8 mouse cellular contexts compared by ENCODE assay signal in the genomic region with DNA sequence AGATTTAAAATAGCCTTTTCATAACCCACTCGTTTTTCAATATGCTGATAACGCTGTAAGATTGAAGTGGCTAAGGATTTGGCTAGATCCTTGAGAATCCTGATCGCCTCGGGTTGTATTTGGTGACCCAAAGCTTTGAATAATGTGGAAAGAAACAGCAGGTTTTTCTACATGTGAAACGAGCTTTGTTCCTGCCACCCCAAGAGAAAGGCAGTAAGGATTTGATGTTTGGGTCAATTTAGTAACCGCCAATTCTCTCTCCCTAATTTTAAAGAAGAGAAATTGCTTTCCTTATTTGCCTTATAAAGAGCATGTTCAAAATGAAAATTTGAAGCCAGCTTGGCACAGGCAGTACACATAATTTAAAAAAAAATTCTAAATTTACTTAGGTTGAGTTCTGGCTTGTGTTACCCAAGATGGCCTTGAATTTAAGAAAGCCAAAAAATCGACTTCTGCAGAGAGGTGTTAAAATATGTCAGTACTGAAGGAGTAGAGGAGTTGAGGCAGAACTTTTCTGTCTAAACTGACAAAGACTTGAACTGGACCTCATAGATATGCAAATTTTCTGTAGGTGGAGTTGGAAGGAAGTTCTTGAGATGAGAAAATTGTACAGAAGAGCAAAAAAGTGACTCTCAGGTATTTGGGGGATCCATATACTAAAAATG. TPM values are rescaled to one million over a fixed set of nuclear protein-coding genes. Genes with fewer than 3 reads are reported as not detected.
DNase-seq lines count a peak whose midpoint lies in the region; ATAC-seq and TF ChIP-seq lines count a peak whose summit lies in the region.

No protein-coding gene starts in this region.

- no peaks in the 10 kb centered on the region for H3K36me3 ChIP-seq in spleen, adult 2 months (ENCODE audit: control insufficient read depth, insufficient read depth, low read length)
- H3K36me3 ChIP-seq in limb, embryonic 14.5 days (ENCODE audit: control insufficient read depth, insufficient read depth, low read length) = no peaks in the 10 kb centered on the region
- H3K36me3 ChIP-seq in stomach, postnatal 0 days (ENCODE audit: control insufficient read depth, insufficient read depth, low read length) = no peaks in the 10 kb centered on the region

- peak overlapping the region; percentile 80 for H3K9ac ChIP-seq in limb, embryonic 14.5 days (ENCODE audit: low read depth, low read length, severe bottlenecking)
- peak overlapping the region; percentile 74 for H3K9ac ChIP-seq in stomach, postnatal 0 days (ENCODE audit: low read length)

- TF ChIP-seq EP300 in stomach, postnatal 0 days (optimal IDR thresholded peaks at IDR 0.05) = no peak

- no peak for ATAC-seq in limb, embryonic 14.5 days (ENCODE audit: low FRiP score, low read depth)
- no peak for ATAC-seq in stomach, postnatal 0 days (ENCODE audit: low FRiP score, low TSS enrichment)
- ATAC-seq in activated CD4-positive, CD25-positive, alpha-beta regulatory T cell, adult 4 months = no peak

- no peak for TF ChIP-seq CTCF in spleen, adult 2 months (IDR thresholded peaks at IDR 0.05; ENCODE audit: extremely low read depth, insufficient read depth, insufficient read length, insufficient replicate concordance)
- no peak for TF ChIP-seq CTCF in stomach, postnatal 0 days (IDR thresholded peaks at IDR 0.05; ENCODE audit: low read depth)

- H3K27me3 ChIP-seq in spleen, adult 2 months (ENCODE audit: control insufficient read depth, insufficient read depth, low read length) = no peaks in the 10 kb centered on the region
- no peaks in the 10 kb centered on the region for H3K27me3 ChIP-seq in limb, embryonic 14.5 days (ENCODE audit: control insufficient read depth, insufficient read depth, low read length)
- H3K27me3 ChIP-seq in stomach, postnatal 0 days (ENCODE audit: control insufficient read depth, insufficient read depth, low read length) = no peaks in the 10 kb centered on the region

- DNase-seq in cerebellum, postnatal 10 days = peak; percentile 6 to 13
- DNase-seq in cerebellum, adult 9-11 months = no peak
- no peak for DNase-seq in spleen, adult 2 months (ENCODE audit: low read depth in 1 of 2, low spot score in 2 of 2)
- DNase-seq in spleen, postnatal 36 days (ENCODE audit: low spot score in 2 of 2) = no peak
- no peak for DNase-seq in limb, embryonic 14.5 days (ENCODE audit: low spot score)
- no peak for DNase-seq in stomach, postnatal 0 days (ENCODE audit: low spot score)
- no peak for DNase-seq in right cerebral cortex, postnatal 25 days

- H3K4me2 ChIP-seq in limb, embryonic 14.5 days (replicated peaks; ENCODE audit: low read depth, low read length, severe bottlenecking) = peak overlapping the region; percentile 58
- peak overlapping the region; percentile 73 for H3K4me2 ChIP-seq in stomach, postnatal 0 days (replicated peaks; ENCODE audit: low read depth)

- peak overlapping the region; percentile 82 for H3K4me3 ChIP-seq in spleen, adult 2 months (ENCODE audit: extremely low read depth, insufficient read depth, insufficient read length)
- H3K4me3 ChIP-seq in limb, embryonic 14.5 days (replicated peaks; ENCODE audit: low read length) = peak overlapping the region; percentile 96
- H3K4me3 ChIP-seq in stomach, postnatal 0 days (ENCODE audit: low read depth, low read length) = peak overlapping the region; percentile 85

- under 1% methylated on average over 7 of the region's 7 CpGs for WGBS in spleen, adult 2 months
- 5% methylated on average over 7 of the region's 7 CpGs for WGBS in limb, embryonic 14.5 days
- WGBS in stomach, postnatal 0 days = 1% methylated on average over 7 of the region's 7 CpGs

- peak overlapping the region; percentile 85; the same call in 1 of the 2 replicates for H3K27ac ChIP-seq in spleen, adult 2 months (ENCODE audit: insufficient read depth, low read length)
- H3K27ac ChIP-seq in limb, embryonic 14.5 days (replicated peaks; ENCODE audit: low read depth, low read length) = peak overlapping the region; percentile 84
- H3K27ac ChIP-seq in stomach, postnatal 0 days (replicated peaks) = peak overlapping the region; percentile 90

- no peak for TF ChIP-seq POLR2A in spleen, adult 2 months (IDR thresholded peaks at IDR 0.05; ENCODE audit: low read depth, low read length)
- TF ChIP-seq POLR2A in limb, embryonic 14.5 days (IDR thresholded peaks at IDR 0.05; ENCODE audit: borderline replicate concordance, extremely low read depth, insufficient read depth, insufficient read length) = no peak

- H3K4me1 ChIP-seq in spleen, adult 2 months (ENCODE audit: control insufficient read depth, insufficient read depth, insufficient read length) = peaks cover 9% of the 10 kb centered on the region
- peaks cover 22% of the 10 kb centered on the region for H3K4me1 ChIP-seq in limb, embryonic 14.5 days (ENCODE audit: control insufficient read depth, insufficient read depth, low read length)
- H3K4me1 ChIP-seq in stomach, postnatal 0 days (replicated peaks; ENCODE audit: control insufficient read depth, insufficient read depth) = no peaks in the 10 kb centered on the region

- H3K9me3 ChIP-seq in limb, embryonic 14.5 days (ENCODE audit: control insufficient read depth, low read length) = no peaks in the 10 kb centered on the region
- no peaks in the 10 kb centered on the region for H3K9me3 ChIP-seq in stomach, postnatal 0 days (ENCODE audit: control insufficient read depth, low read length)

RNA-seq across cellular contexts. Expression of a gene that starts 1.0 kb away (rescaled TPM):
- polyA plus RNA-seq in spleen, adult 2 months (2012; rRNA removed) = 23.2 and 23.5 TPM in 2 replicates
- 150 and 208 TPM in 2 replicates for polyA plus RNA-seq in limb, embryonic 14.5 days (2012; rRNA removed)
- polyA plus RNA-seq in limb, embryonic 14.5 days (2014; fragmentation: Nextera tagmentation; extraction: Ambion mirVana) = 232 and 244 TPM in 2 replicates
- polyA plus RNA-seq in stomach, postnatal 0 days (2015; fragmentation: Nextera tagmentation; extraction: Ambion mirVana) = 171 and 181 TPM in 2 replicates
- polyA plus RNA-seq in activated CD4-positive, CD25-positive, alpha-beta regulatory T cell, adult 4 months (2017; shearing (Covaris generic)) = 100 to 1,000 TPM; 179 to 210 TPM

RNA-seq across cellular contexts. Expression of a gene that starts 27.8 kb away (rescaled TPM):
- polyA plus RNA-seq in spleen, adult 2 months (2012; rRNA removed) = not detected in 2 replicates
- 0.16 TPM in 1 of 2 replicates, not detected in the other for polyA plus RNA-seq in limb, embryonic 14.5 days (2012; rRNA removed)
- 0.47 TPM in 1 of 2 replicates, not detected in the other for polyA plus RNA-seq in limb, embryonic 14.5 days (2014; fragmentation: Nextera tagmentation; extraction: Ambion mirVana)
- polyA plus RNA-seq in stomach, postnatal 0 days (2015; fragmentation: Nextera tagmentation; extraction: Ambion mirVana) = 0.15 and 0.28 TPM in 2 replicates
- polyA plus RNA-seq in activated CD4-positive, CD25-positive, alpha-beta regulatory T cell, adult 4 months (2017; shearing (Covaris generic)) = not detected

RNA-seq across cellular contexts. Expression of a gene that starts 34.3 kb away (rescaled TPM):
- 15.0 and 19.3 TPM in 2 replicates for polyA plus RNA-seq in spleen, adult 2 months (2012; rRNA removed)
- polyA plus RNA-seq in limb, embryonic 14.5 days (2012; rRNA removed) = 25.2 and 30.9 TPM in 2 replicates
- 13.7 and 15.3 TPM in 2 replicates for polyA plus RNA-seq in limb, embryonic 14.5 days (2014; fragmentation: Nextera tagmentation; extraction: Ambion mirVana)
- 2.4 TPM in 2 replicates for polyA plus RNA-seq in stomach, postnatal 0 days (2015; fragmentation: Nextera tagmentation; extraction: Ambion mirVana)
- polyA plus RNA-seq in activated CD4-positive, CD25-positive, alpha-beta regulatory T cell, adult 4 months (2017; shearing (Covaris generic)) = 1 to 10 TPM; 4.0 to 5.5 TPM

RNA-seq across cellular contexts. Expression of a gene that starts 50.4 kb away (rescaled TPM):
- 33.6 and 43.8 TPM in 2 replicates for polyA plus RNA-seq in spleen, adult 2 months (2012; rRNA removed)
- 769 and 778 TPM in 2 replicates for polyA plus RNA-seq in limb, embryonic 14.5 days (2012; rRNA removed)
- polyA plus RNA-seq in limb, embryonic 14.5 days (2014; fragmentation: Nextera tagmentation; extraction: Ambion mirVana) = 453 and 466 TPM in 2 replicates
- 113 and 115 TPM in 2 replicates for polyA plus RNA-seq in stomach, postnatal 0 days (2015; fragmentation: Nextera tagmentation; extraction: Ambion mirVana)
- polyA plus RNA-seq in activated CD4-positive, CD25-positive, alpha-beta regulatory T cell, adult 4 months (2017; shearing (Covaris generic)) = 100 to 1,000 TPM; 148 to 177 TPM

Comparison
In these comparisons a context has a peak if more than half of its experiments do, and no peak if none do; other contexts are left out.
1. DNase-seq: peak in cerebellum, postnatal 10 days (2 of 2); none in cerebellum, adult 9-11 months (single experiment), spleen, adult 2 months (0 of 2), spleen, postnatal 36 days (0 of 2), limb, embryonic 14.5 days (single experiment), stomach, postnatal 0 days (single experiment) and right cerebral cortex, postnatal 25 days (single experiment).
2. Peak in every context shown above with its lines, with median percentiles within 50 percentile points of each other: H3K27ac ChIP-seq and H3K4me3 ChIP-seq.